Mouse (Mus musculus): Measurements from ENCODE around the gene Gm49510.

The Gm49510 gene

DNA sequence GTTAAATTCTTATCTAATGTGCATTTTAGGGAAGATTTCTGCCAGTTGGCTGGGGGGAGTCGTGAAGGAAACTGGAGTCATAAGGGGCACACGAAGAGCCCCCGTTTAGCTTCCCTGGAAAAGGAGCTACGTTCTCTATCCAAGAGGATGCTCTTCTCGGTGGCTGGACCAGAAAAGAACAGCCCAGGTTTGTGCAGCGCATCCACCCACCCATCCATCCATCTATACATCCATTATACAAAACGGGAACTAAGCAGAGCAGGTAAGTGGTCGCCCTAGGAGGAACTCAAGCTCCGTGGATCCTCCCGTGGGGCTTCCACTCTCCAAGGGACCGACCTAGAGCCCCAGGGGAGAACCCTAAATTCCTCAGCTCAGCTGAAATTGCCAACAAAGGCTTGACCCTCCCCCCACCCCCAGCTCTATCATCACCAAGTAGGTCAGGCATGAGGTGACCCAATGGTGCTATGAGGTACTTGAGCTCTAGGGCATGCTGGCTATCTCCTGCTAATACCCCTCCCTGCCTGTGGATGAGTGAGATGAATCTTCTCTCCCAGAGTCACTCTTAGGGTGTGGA, 48.8 kb downstream of the Gm49510 start:
- no peak for DNase-seq

DNA sequence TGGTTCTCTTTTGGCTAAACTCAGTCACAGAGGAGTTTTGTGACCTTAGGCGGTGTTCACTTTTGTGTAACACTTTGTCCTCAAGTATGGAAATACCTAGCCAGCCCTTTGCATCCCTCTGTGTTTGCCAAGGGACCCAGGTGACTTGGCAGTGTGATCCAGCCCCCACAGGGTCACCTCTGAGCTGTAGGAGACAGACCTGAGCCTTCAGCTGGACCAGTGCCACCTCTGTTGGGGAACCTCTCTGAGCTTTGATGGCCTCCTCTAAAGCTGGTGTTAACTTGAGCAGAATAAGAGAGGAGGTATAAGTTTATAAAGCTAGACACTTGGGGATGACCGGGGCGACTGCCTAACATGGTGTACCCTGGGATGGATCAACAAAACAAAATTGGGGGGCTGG, 49.4 kb downstream of the Gm49510 start:
- peak; percentile 66 for DNase-seq

DNA sequence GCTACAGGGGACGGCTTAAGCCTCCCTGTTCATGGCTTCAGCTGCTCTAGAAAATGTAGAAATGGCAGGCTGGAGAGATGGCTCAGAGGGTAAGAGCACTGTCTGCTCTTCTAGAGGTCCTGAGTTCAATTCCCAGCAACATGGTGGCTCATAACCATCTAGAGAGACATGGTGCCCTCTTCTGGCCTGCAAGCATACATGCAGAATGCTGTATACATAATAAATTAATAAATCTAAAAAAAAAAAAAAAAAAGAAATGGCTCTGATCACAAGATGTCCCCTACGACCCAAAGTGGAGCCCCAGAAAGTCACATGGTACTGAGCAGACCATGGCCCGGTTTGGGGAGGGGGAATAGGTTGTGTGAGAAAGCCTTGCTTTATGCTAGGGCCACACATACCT, 56.2 kb downstream of the Gm49510 start:
- DNase-seq: no peak

DNA sequence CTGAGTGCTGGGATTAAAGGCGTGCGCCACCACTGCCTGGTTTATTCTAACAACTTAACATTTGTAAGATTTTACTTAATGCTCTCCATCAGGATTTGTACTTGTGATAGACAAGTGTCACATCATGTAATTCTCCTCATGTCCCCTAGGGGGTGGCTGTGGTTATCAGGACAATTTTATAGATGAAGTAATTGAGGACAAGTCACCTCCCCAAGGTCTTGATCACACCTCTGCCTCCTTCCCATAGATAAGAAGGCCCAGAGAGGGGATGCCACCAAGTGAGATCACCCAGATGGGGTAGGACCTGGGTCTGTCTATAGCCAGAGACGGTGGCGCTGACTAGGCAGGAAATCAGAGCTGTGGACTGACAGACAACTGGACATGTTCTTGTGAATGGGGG, 56.9 kb downstream of the Gm49510 start:
- no peak for DNase-seq

DNA sequence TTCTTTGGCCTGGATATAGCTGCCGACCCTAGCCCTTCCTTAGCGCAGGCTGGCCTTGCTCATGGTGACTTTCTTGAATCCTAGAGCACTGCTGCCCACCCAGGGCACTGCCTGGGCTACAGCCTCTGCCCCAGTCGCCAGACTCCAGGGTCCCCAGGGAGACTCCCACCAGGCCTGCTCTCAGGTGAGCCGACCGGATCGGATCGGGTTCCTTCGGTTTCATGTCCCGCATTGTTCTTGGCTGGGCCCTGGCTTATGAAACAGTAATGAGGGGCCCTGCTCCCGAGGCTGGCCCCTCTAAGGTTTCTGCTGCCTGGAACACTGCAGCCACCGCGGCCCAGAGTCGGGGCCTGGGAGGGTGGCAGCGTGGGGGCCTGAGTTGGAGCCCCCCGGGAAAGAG, 57.6 kb downstream of the Gm49510 start:
- DNase-seq: no peak

DNA sequence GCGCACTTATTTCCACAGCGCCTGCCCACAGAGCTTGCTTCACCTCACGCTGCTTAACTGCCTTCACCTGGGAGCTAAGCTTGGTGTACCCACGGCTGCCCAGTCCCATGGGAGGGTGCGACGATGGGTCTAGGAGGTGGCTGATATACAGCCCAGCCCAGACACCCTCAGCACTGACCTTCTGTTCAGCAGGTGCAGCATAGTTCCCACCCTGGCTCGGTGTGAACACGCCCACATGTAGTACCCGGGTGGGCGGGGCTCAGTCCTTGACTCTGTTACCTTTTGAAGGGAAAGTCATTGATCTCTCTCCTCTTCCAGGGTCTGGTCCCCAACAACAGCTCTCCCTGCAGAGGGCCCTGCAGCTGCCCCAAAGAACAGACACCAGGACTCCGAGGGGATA, 60.1 kb downstream of the Gm49510 start:
- no peak for DNase-seq

DNA sequence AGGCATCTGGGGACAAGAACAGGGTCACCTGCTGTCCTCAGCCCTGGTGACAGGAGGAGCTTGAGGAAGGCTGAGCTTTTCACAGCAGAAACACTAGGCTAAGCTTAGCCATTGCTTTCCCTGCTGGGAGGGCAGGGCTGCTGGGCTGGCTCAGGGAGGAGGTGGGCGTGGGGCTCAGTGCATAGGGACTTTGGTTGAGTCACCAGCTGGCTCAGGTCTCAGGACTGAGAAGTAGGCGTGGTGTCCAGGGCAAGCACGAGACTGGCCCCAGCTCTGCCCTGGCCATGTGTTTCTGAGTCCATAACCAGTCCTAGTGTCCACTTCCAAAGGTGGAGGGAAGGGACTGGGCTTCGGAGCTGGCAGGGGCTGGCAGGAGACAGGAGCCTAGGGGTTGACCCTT, 60.6 kb downstream of the Gm49510 start:
- DNase-seq: no peak

DNA sequence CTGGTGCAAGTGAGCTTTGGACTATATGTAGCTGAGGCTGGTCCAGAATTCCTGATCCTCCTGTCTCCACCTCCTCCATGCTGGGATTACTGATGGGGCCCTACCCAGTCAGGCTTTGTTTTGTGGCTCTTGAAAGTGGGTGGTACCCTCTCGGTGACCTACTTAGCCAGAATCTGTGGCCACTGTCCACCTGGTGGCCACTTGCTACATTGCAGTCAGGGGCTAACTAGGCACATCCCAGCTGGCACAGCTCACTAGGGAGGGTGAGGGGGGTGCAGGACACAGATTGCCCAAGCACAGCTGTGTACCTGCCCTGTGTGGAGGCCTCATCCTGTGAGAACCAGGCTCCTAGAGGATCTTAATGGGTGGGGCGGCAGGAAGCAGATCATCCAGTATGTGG, 63.4 kb downstream of the Gm49510 start:
- DNase-seq: peak; percentile 86
